Mouse (Mus musculus) bone marrow, adult 2 months (tissue): Measurements from ENCODE around the gene Robo1. TPM values are rescaled to one million over a fixed set of nuclear protein-coding genes. Genes with fewer than 3 reads are reported as not detected.

ENCODE experiments used
- H3K27ac ChIP-seq: fragments of 200-500 bp; 2 replicates; pipeline ENCODE4 v1.5.1; 2012; ENCODE audit warnings: low read depth, mild to moderate bottlenecking, control low read depth, inconsistent platforms, low read length; ENCODE audit not compliant: control insufficient read depth, poor library complexity, insufficient read depth
- H3K4me1 ChIP-seq: fragments of 200-500 bp; 2 replicates; pipeline ENCODE4 v1.6.1; 2011; ENCODE audit warnings: low read length; ENCODE audit not compliant: control insufficient read depth, insufficient read depth
- H3K4me3 ChIP-seq: fragments of 200-500 bp; replicated peaks from 2 replicates; pipeline ENCODE3; 2011; ENCODE audit warnings: mild to moderate bottlenecking, low read depth, low read length, control low read depth; ENCODE audit not compliant: control insufficient read depth
- CTCF ChIP-seq: fragments of 200-500 bp; IDR thresholded peaks from 2 replicates; pipeline ENCODE4 v1.5.1; 2011; ENCODE audit warnings: low read length, control low read depth; ENCODE audit not compliant: control insufficient read depth, insufficient read depth
- POLR2A ChIP-seq: fragments of 200-500 bp; IDR thresholded peaks from 2 replicates; pipeline ENCODE4 v1.6.1; 2011; ENCODE audit warnings: low read depth, mild to moderate bottlenecking, control low read depth, low read length, borderline replicate concordance; ENCODE audit not compliant: control insufficient read depth
- WGBS: fragments of 180-500 bp; shearing (Covaris S2); methylation state at CpG from one replicate; pipeline ENCODE4 v1.1.7; 2018; 5-methylcytosine and 5-hydroxymethylcytosine counted together
- polyA plus RNA-seq: library from polyadenylated mRNA; stranded (reverse); fragments of >200 nt; gene quantifications from 2 replicates; pipeline ENCODE4 v1.2.4, GENCODE M21; 2011; ENCODE audit warnings: low replicate concordance; ENCODE audit not compliant: missing spikeins, insufficient read depth, insufficient read length

The Robo1 gene
- polyA plus RNA-seq, 1 experiment, result 9.0 TPM

GRCm38 (mm10) chr16:72708526-72708925 is 400.4 kb downstream of the Robo1 start:
- Histone ChIP-seq H3K4me3 (no peak overlapping the region), H3K27ac (no peak overlapping the region), H3K4me1 (no peaks in the 10 kb centered on the region)
- 69% methylated on average over 2 of the region's 2 CpGs for WGBS
- TF ChIP-seq CTCF, result no peak
- no peak for TF ChIP-seq POLR2A

DNA sequence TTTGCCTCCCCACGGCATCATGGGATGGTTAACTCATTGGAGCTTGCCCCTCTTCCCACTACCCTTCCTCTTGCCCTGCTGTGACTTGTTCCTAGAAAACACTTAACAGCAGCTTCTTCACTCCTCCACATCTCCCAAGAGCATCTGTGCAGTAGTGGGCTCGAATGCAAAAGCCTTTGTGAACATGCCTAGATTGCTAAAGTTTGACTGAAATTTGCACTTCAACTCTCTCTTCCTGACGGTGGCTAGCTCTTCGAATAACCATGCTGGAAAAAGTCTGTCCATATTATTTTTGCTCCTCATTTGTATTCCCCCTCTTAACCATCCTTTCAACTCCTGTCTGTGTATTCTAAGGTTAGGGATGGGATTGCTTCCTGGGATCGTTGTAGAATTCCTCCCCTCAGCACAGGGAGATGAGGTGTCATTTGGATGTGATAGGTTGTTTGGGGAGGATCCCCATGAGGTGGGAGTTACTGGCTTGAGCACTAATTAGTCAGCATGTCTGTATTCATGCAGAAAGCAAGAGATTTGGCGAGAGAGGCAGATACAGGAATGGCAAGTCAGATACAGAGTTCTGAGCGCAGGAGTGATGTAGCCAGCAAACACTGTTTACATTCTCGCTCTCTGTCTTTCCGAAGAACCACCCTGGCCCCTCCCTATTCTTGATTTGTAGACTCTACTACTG is 409.2 kb downstream of the Robo1 start:
- Histone ChIP-seq H3K4me3 (no peak overlapping the region), H3K27ac (no peak overlapping the region), H3K4me1 (no peaks in the 10 kb centered on the region)
- 74% methylated on average over 9 of the region's 9 CpGs for WGBS
- TF ChIP-seq POLR2A, result no peak
- no peak for TF ChIP-seq CTCF

GRCm38 (mm10) chr16:72719063-72719462 is 411.0 kb downstream of the Robo1 start:
- H3K4me3 ChIP-seq, result no peak overlapping the region
- no peak overlapping the region for H3K27ac ChIP-seq
- TF ChIP-seq POLR2A, result no peak
- no peak for TF ChIP-seq CTCF
- 78% methylated on average over 4 of the region's 4 CpGs for WGBS
- no peaks in the 10 kb centered on the region for H3K4me1 ChIP-seq

GRCm38 (mm10) chr16:72720979-72721378 is 412.9 kb downstream of the Robo1 start:
- Histone ChIP-seq H3K4me3 (no peak overlapping the region), H3K4me1 (no peaks in the 10 kb centered on the region), H3K27ac (no peak overlapping the region)
- no peak for TF ChIP-seq CTCF
- TF ChIP-seq POLR2A, result no peak
- 80% methylated on average over 4 of the region's 4 CpGs for WGBS

DNA sequence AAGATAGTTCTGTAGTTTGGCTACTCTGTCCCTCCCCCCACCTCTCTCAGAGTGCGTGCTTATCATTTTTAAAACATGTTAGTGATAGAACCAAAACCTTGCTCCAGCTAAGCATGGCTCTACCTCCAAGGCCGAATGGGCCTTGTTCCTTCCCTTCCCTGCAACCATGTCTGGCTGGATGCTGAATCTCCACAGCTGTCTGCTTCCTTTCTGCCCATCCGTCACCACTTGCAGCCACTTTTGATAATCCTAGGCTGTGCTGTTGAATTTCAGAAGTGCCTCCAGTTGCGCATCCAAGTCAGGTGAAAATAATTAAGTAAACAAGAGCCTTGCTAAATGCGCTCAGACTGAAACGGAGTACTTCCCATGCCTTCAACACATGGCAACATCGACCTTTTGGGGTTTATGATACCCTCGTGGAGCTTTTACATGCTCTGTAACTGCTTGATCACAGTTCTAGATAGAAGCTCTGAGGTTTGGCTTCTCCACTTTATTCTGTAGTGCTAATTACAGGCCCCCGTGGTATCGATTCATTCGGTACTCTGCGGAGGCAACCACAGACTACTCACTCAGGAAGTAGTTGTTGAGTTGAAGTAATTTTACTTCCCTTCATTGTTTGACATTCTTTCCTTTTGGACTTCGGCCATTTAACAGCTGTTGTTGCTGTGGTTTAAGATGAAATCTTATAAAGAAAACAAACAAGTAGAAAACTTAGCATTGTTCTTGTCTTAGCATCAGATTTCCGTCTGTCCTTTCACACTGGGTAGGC is 413.8 kb downstream of the Robo1 start:
- WGBS, result 34% methylated on average over 14 of the region's 14 CpGs
- TF ChIP-seq CTCF (no peak), POLR2A (no peak)
- Histone ChIP-seq H3K4me3 (no peak overlapping the region), H3K4me1 (no peaks in the 10 kb centered on the region), H3K27ac (no peak overlapping the region)

- TF ChIP-seq CTCF, result no peak
- no peak for TF ChIP-seq POLR2A
- H3K4me3 ChIP-seq, result no peak overlapping the region
- no peaks in the 10 kb centered on the region for H3K4me1 ChIP-seq
- H3K27ac ChIP-seq, result no peak overlapping the region
- WGBS, result 88% methylated on average over 5 of the region's 5 CpGs
These were observed 426.1 kb downstream of the Robo1 start for GRCm38 (mm10) chr16:72734234-72734633.

- TF ChIP-seq POLR2A, result no peak
- 79% methylated on average over 11 of the region's 11 CpGs for WGBS
- Histone ChIP-seq H3K4me1 (no peaks in the 10 kb centered on the region), H3K4me3 (no peak overlapping the region), H3K27ac (no peak overlapping the region)
These were observed 427.1 kb downstream of the Robo1 start for GRCm38 (mm10) chr16:72735175-72735574.

GRCm38 (mm10) chr16:72735588-72735987 is 427.5 kb downstream of the Robo1 start:
- no peak overlapping the region for H3K27ac ChIP-seq
- WGBS, result 82% methylated on average over 3 of the region's 3 CpGs
- no peaks in the 10 kb centered on the region for H3K4me1 ChIP-seq
- TF ChIP-seq CTCF, result no peak
- TF ChIP-seq POLR2A, result no peak
- no peak overlapping the region for H3K4me3 ChIP-seq
